Mouse (Mus musculus): ENCODE measurements around the gene Twf2. TPM values are rescaled to one million over a fixed set of nuclear protein-coding genes. Genes with fewer than 3 reads are reported as not detected.

Gene Twf2
- total and polyA plus RNA-seq, 2 experiments from 2014 or later, result 50.9 to 63.1 TPM

- WGBS, result 78% methylated on average over 8 of the region's 8 CpGs
- Histone ChIP-seq H3K9me3 (ENCODE audit: low read length) (no peaks in the 10 kb centered on the region), H3K4me3 (ENCODE audit: low read depth, low read length) (no peak overlapping the region), H3K36me3 (ENCODE audit: insufficient read depth) (no peaks in the 10 kb centered on the region), H3K4me2 (ENCODE audit: low read depth) (no peak overlapping the region), H3K4me1 (ENCODE audit: insufficient read depth) (no peaks in the 10 kb centered on the region), H3K9ac (no peak overlapping the region), H3K27ac (ENCODE audit: low read depth, low read length) (no peak overlapping the region), H3K27me3 (ENCODE audit: insufficient read depth, low read length) (no peaks in the 10 kb centered on the region)
- ATAC-seq, result no peak
- no peak for TF ChIP-seq CTCF (IDR thresholded peaks at IDR 0.05; ENCODE audit: low read depth)
- no peak for DNase-seq
Observed at GRCm38 (mm10) chr9:106220894-106221523, 18.1 kb downstream of the Twf2 start.

- Histone ChIP-seq H3K9me3 (ENCODE audit: low read length) (no peaks in the 10 kb centered on the region), H3K4me1 (ENCODE audit: insufficient read depth) (peaks cover 3% of the 10 kb centered on the region; the same call in 1 of the 2 replicates), H3K27me3 (ENCODE audit: insufficient read depth, low read length) (no peaks in the 10 kb centered on the region), H3K4me2 (ENCODE audit: low read depth) (no peak within 1 kb of the TSS), H3K4me3 (ENCODE audit: low read depth, low read length) (no peak within 1 kb of the TSS), H3K36me3 (ENCODE audit: insufficient read depth) (no peaks in the 10 kb centered on the region), H3K27ac (ENCODE audit: low read depth, low read length) (no peak within 1 kb of the TSS), H3K9ac (no peak within 1 kb of the TSS)
- no peak for DNase-seq
- no peak for ATAC-seq
- no peak for TF ChIP-seq CTCF (IDR thresholded peaks at IDR 0.05; ENCODE audit: low read depth)
- 74% methylated on average over 4 of the region's 4 CpGs for WGBS
Observed at GRCm38 (mm10) chr9:106222261-106222851, 19.4 kb downstream of the Twf2 start, which contains the start of gene Tlr9. TSS of gene Tlr9 (plus strand) at chr9:106222598.

DNA sequence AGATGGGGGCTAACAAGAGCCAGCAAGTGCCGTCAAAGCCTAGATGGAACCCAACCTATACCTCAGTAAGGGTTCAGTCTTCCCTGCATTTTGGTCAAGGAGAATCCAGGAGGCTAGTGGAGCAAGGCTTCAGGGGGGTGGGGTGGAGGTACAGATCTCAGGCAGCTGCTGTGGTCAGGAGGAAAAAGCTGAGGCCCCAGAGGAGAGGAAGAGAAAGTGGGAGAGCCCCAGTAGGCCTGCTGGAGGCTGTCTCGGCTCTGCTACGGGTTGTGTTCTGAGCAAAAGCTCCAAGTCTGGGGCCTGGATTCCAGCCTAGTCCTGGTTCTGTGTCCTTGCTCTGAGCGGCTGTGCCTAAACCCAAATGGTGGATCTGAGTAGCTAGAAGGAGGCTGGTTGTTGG lies 20.1 kb downstream of the Twf2 start:
- no peak overlapping the region for H3K27ac ChIP-seq (ENCODE audit: low read depth, low read length)
- no peaks in the 10 kb centered on the region for H3K9me3 ChIP-seq (ENCODE audit: low read length)
- no peak for ATAC-seq
- no peaks in the 10 kb centered on the region for H3K36me3 ChIP-seq (ENCODE audit: insufficient read depth)
- peaks cover 3% of the 10 kb centered on the region; the same call in 1 of the 2 replicates for H3K4me1 ChIP-seq (ENCODE audit: insufficient read depth)
- WGBS, result 98% methylated on average over 4 of the region's 4 CpGs
- no peaks in the 10 kb centered on the region for H3K27me3 ChIP-seq (ENCODE audit: insufficient read depth, low read length)
- no peak for DNase-seq
- no peak overlapping the region for H3K4me2 ChIP-seq (ENCODE audit: low read depth)
- no peak overlapping the region for H3K4me3 ChIP-seq (ENCODE audit: low read depth, low read length)
- TF ChIP-seq CTCF (IDR thresholded peaks at IDR 0.05; ENCODE audit: low read depth), result no peak
- no peak overlapping the region for H3K9ac ChIP-seq

DNA sequence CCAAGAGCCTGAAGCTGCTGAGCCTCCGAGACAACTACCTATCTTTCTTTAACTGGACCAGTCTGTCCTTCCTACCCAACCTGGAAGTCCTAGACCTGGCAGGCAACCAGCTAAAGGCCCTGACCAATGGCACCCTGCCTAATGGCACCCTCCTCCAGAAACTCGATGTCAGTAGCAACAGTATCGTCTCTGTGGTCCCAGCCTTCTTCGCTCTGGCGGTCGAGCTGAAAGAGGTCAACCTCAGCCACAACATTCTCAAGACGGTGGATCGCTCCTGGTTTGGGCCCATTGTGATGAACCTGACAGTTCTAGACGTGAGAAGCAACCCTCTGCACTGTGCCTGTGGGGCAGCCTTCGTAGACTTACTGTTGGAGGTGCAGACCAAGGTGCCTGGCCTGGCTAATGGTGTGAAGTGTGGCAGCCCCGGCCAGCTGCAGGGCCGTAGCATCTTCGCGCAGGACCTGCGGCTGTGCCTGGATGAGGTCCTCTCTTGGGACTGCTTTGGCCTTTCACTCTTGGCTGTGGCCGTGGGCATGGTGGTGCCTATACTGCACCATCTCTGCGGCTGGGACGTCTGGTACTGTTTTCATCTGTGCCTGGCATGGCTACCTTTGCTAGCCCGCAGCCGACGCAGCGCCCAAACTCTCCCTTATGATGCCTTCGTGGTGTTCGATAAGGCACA lies 22.7 kb downstream of the Twf2 start:
- ATAC-seq (no peak), DNase-seq (no peak)
- H3K4me1 ChIP-seq (ENCODE audit: insufficient read depth), result peaks cover 3% of the 10 kb centered on the region; the same call in 1 of the 2 replicates
- H3K36me3 ChIP-seq (ENCODE audit: insufficient read depth), result no peaks in the 10 kb centered on the region
- peak overlapping the region; percentile 31 for H3K4me3 ChIP-seq (ENCODE audit: low read depth, low read length)
- H3K4me2 ChIP-seq (ENCODE audit: low read depth), result peak overlapping the region; percentile 55
- TF ChIP-seq CTCF (IDR thresholded peaks at IDR 0.05; ENCODE audit: low read depth), result no peak
- H3K9ac ChIP-seq, result peak overlapping the region; percentile 26
- H3K27ac ChIP-seq (ENCODE audit: low read depth, low read length), result no peak overlapping the region
- WGBS, result 64% methylated on average over 24 of the region's 24 CpGs
- no peaks in the 10 kb centered on the region for H3K9me3 ChIP-seq (ENCODE audit: low read length)
- H3K27me3 ChIP-seq (ENCODE audit: insufficient read depth, low read length), result no peaks in the 10 kb centered on the region

GRCm38 (mm10) chr9:106226151-106226682 lies 23.3 kb downstream of the Twf2 start:
- Histone ChIP-seq H3K9ac (peak overlapping the region; percentile 26), H3K4me3 (ENCODE audit: low read depth, low read length) (peak overlapping the region; percentile 31), H3K9me3 (ENCODE audit: low read length) (no peaks in the 10 kb centered on the region), H3K27me3 (ENCODE audit: insufficient read depth, low read length) (no peaks in the 10 kb centered on the region), H3K4me2 (ENCODE audit: low read depth) (peak overlapping the region; percentile 55), H3K36me3 (ENCODE audit: insufficient read depth) (no peaks in the 10 kb centered on the region), H3K4me1 (ENCODE audit: insufficient read depth) (peaks cover 3% of the 10 kb centered on the region; the same call in 1 of the 2 replicates), H3K27ac (ENCODE audit: low read depth, low read length) (no peak overlapping the region)
- 7% methylated on average over 34 of the region's 34 CpGs for WGBS
- peak; percentile 57 for TF ChIP-seq CTCF (IDR thresholded peaks at IDR 0.05; ENCODE audit: low read depth)
- DNase-seq (peak; percentile 60), ATAC-seq (peak; percentile 86)

GRCm38 (mm10) chr9:106227790-106228429 lies 25.0 kb downstream of the Twf2 start:
- Histone ChIP-seq H3K27ac (ENCODE audit: low read depth, low read length) (no peak overlapping the region), H3K9me3 (ENCODE audit: low read length) (no peaks in the 10 kb centered on the region), H3K4me1 (ENCODE audit: insufficient read depth) (peaks cover 3% of the 10 kb centered on the region; the same call in 1 of the 2 replicates), H3K9ac (no peak overlapping the region), H3K36me3 (ENCODE audit: insufficient read depth) (0 out of 2 replicates have a peak, but pooled peaks cover 6% of the 10 kb centered on the region), H3K27me3 (ENCODE audit: insufficient read depth, low read length) (no peaks in the 10 kb centered on the region), H3K4me3 (ENCODE audit: low read depth, low read length) (no peak overlapping the region), H3K4me2 (ENCODE audit: low read depth) (no peak overlapping the region)
- DNase-seq, result no peak
- 61% methylated on average over 8 of the region's 8 CpGs for WGBS
- TF ChIP-seq CTCF (IDR thresholded peaks at IDR 0.05; ENCODE audit: low read depth), result no peak
- no peak for ATAC-seq
